ENCODE assay signal across 19 mouse cellular contexts in the genomic region with DNA sequence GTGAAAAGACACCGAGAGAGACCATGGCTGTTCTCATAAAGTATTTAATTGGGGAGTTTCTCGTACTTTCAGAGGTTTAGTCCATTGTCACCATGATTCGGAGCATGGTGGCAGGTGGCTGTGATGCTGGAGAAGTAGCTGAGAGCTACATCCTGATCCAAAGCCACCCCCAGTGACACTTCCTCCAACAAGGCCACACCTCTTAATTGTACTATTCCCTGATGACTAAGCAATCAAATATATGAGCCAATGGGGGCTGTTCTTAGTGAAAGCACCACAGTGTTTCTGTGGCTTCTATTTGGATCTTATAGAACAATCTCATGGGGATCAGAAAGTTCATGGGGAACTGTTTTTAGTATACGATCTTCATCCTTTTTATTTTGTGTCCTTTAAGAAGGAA.
"Had no signal": no experiment of that assay in that cellular context is flagged by ENCODE, and none has a peak within 500 bp of the region (broad histone marks: within the 10 kb centered on the region; RNA-seq: fewer than 3 reads in every experiment).

No protein-coding gene starts in this region.

- H3K9me3 ChIP-seq: limb, embryonic 10.5 days; limb, embryonic 13.5 days; liver, embryonic 12.5 days; liver, embryonic 15.5 days; lung, embryonic 15.5 days; megakaryocyte, embryonic 14.5 days had no signal

- H3K4me2 ChIP-seq: limb, embryonic 13.5 days; liver, embryonic 12.5 days; liver, embryonic 15.5 days; lung, embryonic 15.5 days; midbrain, embryonic 11.5 days had no signal

- DNase-seq: kidney, adult 9 months; kidney, postnatal 14 days; kidney, postnatal 4 days; liver; lung, adult 18-20 months; lung, postnatal 10 days; lung, postnatal 36 days; midbrain, embryonic 14.5 days; right cerebral cortex, adult 18-20 months; right cerebral cortex, postnatal 14 days; right cerebral cortex, postnatal 4 days; thymus, postnatal 25 days had no signal

- H3K4me3 ChIP-seq: limb, embryonic 10.5 days; limb, embryonic 13.5 days; liver, embryonic 12.5 days; liver, embryonic 15.5 days; lung, embryonic 15.5 days; megakaryocyte, embryonic 14.5 days had no signal

- ATAC-seq: liver, embryonic 12.5 days had no signal

- H3K9ac ChIP-seq: limb, embryonic 13.5 days; liver, embryonic 12.5 days; liver, embryonic 15.5 days; lung, embryonic 15.5 days had no signal

- H3K4me1 ChIP-seq: limb, embryonic 10.5 days; limb, embryonic 13.5 days; liver, embryonic 12.5 days; liver, embryonic 15.5 days; lung, embryonic 15.5 days had no signal

- H3K36me3 ChIP-seq: liver, embryonic 12.5 days; liver, embryonic 15.5 days; lung, embryonic 15.5 days had no signal

- H3K27me3 ChIP-seq: limb, embryonic 13.5 days; liver, embryonic 12.5 days; liver, embryonic 15.5 days; lung, embryonic 15.5 days; megakaryocyte, embryonic 14.5 days had no signal

- H3K27ac ChIP-seq: limb, embryonic 10.5 days; limb, embryonic 13.5 days; liver, embryonic 12.5 days; liver, embryonic 15.5 days; lung, embryonic 15.5 days had no signal
